Mouse (Mus musculus) 3134 (cell line): ENCODE results near the gene Glmn.

Experiments
- DNase-seq: peaks from one replicate; pipeline ENCODE4 v3.0.0-alpha.2; 2011; ENCODE audit warnings: low spot score; ENCODE audit not compliant: insufficient read length; ENCODE audit errors: extremely low read depth

Gene Glmn

DNA sequence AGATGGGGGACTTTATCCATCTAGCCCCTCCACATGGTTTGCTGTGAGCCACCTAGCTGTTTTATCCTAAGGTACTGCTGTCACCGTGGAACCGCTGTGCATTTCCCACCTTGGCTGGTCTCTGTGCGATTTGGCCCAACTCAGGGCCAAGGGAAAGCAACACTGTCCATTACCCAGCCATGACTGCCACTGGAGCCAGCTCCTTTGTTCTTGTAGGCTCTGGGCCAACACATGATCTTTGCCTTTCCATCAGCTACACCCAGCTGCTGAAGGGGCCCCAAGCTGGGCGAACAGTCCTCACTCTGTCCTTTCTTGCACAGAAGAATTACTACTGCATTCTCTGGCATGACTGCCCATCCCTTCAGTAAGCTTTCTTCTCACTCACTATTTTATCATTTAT is 79.1 kb downstream of the Glmn start:
- DNase-seq, result no peak

DNA sequence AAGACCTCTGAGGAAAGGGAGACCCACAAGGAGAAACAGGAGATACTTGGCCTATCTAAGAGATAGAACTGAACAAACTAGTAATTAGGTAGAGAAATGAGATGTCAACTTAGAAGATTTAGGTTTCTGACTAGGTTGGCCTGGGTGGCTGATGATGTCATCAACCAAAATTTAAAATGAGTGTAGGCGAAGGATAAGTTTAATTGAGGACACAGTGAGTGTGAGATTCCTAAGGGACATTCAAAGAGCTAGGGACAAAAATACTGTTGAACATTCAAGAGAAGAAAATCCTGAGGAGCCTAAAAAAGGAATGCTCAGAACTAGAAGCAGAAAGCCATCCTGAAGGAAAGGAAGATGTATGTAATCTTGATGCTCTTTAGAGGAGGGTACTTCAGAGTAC is 81.6 kb downstream of the Glmn start:
- no peak for DNase-seq

DNA sequence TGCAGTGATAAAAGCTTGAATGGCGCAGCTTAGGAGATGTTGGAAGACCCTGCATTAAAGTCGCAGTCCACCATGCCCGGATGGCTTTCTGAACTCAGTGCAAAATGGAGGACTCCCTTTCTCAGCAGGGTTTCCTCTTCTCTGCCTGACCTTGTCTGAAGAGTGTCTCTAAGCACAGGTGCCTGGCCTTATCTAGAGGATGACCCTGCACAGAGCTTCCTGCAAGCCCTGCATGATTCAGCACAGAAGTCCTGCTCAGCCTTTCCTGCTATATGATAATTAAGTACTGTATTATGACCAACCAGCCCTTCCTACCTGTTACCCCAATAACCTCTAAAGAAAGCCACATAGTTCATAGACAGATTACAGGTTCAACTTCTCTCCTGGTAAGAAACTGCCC is 82.2 kb downstream of the Glmn start:
- DNase-seq, result no peak

DNA sequence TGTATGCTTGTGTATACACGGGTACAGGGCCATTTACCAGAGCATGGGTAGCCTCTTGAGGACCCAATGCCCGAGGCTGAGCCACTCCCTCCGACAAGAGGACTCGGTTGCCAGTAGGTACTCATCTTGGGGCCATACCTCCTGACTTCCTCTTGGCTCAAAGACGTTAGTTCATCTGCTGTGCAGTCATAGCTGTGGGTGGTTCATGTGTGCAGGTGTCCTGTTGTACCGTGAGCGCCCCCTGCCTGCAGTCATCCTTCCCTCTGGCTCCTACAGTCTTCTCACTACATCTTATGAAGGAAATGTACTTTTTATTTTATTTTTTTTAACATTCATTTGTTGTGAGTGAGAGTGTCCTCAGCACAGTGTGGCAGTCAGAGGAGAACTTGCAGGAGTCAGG is 84.1 kb downstream of the Glmn start:
- peak; percentile 35 for DNase-seq

DNA sequence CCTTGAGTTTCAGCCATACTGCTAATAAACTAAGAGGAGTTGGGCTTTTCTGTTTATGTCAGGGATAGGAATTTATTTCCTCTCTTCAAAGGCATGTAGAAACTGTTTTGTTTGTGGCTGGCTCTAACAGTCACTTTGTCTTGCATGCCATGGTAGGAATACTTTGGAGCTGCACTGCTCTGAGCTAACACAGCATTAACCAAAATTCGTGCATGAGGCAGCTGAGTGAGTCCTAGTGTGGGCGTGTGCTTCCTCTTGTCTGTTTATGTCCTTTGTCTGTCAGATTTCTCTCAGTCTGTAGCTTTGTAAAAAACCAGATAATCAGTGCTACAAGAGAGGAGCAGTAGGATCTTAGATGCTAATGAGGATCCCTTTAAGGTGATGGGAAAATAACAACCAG is 86.4 kb downstream of the Glmn start:
- no peak for DNase-seq

DNA sequence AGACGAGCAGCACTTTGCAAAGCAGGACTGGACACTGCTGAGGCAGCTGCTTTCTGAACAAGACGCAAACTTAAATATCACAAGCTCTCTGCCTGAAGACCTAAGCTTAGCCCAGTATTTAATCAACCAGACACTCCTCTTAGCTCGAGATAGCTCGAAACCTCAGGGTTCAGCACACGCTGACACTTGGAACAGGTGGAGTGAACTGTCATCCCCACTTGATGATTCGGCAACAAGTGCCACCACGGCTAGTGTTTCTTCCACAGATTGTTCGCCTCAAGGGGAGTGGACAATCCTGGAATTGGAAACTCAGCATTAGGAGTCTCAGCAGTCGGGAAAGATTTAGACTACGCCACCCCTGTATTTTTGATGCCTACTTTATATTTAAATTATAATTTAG is 87.2 kb downstream of the Glmn start:
- no peak for DNase-seq

DNA sequence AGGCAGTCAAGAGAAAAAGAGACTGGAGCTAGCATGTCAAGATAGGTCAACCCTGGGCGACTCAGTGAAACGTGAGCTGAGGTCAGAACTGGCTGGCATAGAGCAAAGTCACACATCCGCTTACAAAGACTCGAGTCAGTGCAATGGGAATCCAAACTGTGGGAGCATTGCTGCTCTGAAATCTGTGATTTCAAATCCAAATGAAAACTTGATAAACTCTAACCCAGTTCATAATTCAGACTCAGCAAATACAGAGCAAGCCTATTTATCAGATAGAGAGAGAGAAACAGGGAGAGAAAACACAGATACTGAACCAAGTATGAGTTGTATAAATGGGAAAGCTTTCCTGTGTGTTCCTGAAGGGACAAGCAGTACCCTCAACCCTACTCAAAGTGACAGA is 90.4 kb downstream of the Glmn start, which contains the start of gene Gm42669:
Gm42669 (plus strand) TSS at position 301 of the 400 bp plus-strand sequence.
- no peak for DNase-seq

DNA sequence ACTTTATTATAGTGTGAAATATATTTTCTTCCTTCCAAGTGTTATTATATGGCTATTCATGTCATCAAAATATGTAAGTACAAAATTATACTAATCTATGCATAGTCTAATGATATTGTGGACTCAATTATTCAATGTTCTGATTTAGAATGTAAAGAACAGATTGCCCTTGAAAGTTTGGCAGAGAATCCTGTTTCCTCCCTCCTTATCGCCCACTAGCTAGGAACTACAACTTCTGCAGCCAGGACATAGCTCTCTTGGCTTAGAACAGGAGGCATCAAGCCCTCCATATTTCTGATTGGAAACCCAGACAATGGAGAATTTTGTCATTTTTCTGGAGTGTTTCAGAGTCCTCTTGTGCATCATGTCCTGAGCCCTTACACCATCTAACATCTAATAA is 96.9 kb downstream of the Glmn start:
- no peak for DNase-seq

DNA sequence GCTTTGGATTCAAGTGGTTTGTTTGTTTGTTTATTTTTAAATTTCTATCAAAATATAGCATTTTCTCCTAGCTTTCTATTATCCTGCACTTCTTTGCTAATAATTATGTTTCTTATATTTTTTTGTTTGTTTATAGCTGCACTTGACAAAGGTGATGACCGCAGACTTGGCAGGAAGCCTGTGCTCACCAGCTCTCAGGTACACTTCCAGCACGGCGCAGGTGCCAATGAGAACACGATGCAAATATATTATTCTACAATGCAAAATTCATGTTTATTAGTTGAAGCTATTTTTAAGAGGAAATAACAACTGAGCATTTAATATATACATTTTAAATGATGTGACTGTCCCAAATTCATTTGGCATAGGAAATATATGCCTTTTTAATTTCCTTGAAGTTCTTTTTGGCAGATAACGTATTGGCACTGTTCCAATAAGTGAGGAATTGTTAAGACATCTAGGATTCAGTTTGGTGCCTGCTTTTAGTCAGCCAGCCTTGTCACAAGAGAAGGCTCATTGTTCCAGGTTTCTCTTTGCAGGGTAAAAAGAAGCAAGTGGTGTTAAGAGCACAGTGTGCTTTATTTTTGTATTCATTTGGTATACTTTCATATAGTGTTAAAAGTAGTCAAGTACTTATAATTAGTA is 97.7 kb downstream of the Glmn start:
- no peak for DNase-seq
